Mouse (Mus musculus) hindbrain, embryonic 16.5 days (tissue): ENCODE results near the gene Chrnb4. TPM values are rescaled to one million over a fixed set of nuclear protein-coding genes. Genes with fewer than 3 reads are reported as not detected.

Experiments used
- ATAC-seq: fragments of 200-750 bp; cut with Nextera tagmentation; 2 replicates; pipeline ENCODE4 v1.8.0; 2017; ENCODE audit warnings: moderate TSS enrichment, moderate library complexity
- H3K27ac ChIP-seq: fragments of 300-500 bp; sonication (generic); 2 replicates; pipeline ENCODE4 v1.5.1; 2014; ENCODE audit warnings: low read depth, mild to moderate bottlenecking, control low read depth, low read length, moderate library complexity
- H3K27me3 ChIP-seq: fragments of 300-500 bp; sonication (generic); replicated peaks from 2 replicates; pipeline ENCODE4 v1.6.1; 2014; ENCODE audit warnings: low read length; ENCODE audit not compliant: control insufficient read depth, insufficient read depth
- H3K36me3 ChIP-seq: fragments of 300-500 bp; sonication (generic); 2 replicates; pipeline ENCODE4 v1.6.1; 2014; ENCODE audit warnings: mild to moderate bottlenecking, low read length, moderate library complexity, mixed read lengths; ENCODE audit not compliant: control insufficient read depth, insufficient read depth
- H3K4me1 ChIP-seq: fragments of 300-500 bp; sonication (generic); 2 replicates; pipeline ENCODE4 v1.6.1; 2014; ENCODE audit warnings: low read depth, low read length; ENCODE audit not compliant: control insufficient read depth, insufficient read depth
- H3K4me2 ChIP-seq: fragments of 300-500 bp; sonication (generic); 2 replicates; pipeline ENCODE4 v1.6.1; 2014; ENCODE audit warnings: mild to moderate bottlenecking, low read length, control low read depth, moderate library complexity
- H3K4me3 ChIP-seq: fragments of 300-500 bp; sonication (generic); 2 replicates; pipeline ENCODE4 v1.5.1; 2014; ENCODE audit warnings: mild to moderate bottlenecking, low read length, control low read depth, moderate library complexity
- H3K9ac ChIP-seq: fragments of 300-500 bp; sonication (generic); 2 replicates; pipeline ENCODE4 v1.6.1; 2014; ENCODE audit warnings: low read depth, mild to moderate bottlenecking, control low read depth, low read length, moderate library complexity
- H3K9me3 ChIP-seq: fragments of 300-500 bp; sonication (generic); 2 replicates; pipeline ENCODE4 v1.6.1; 2014; ENCODE audit warnings: mild to moderate bottlenecking, low read length, moderate library complexity; ENCODE audit not compliant: control insufficient read depth
- WGBS: fragments of 180-500 bp; shearing (Covaris S2); extraction: QIAGEN DNeasy Blood & Tissue Kit; methylation state at CpG from one replicate; pipeline ENCODE4 v1.1.7; 2014; 5-methylcytosine and 5-hydroxymethylcytosine counted together
- polyA plus RNA-seq: library from polyadenylated mRNA; unstranded; fragments of >200 nt; fragmentation: Nextera tagmentation; extraction: Ambion mirVana; gene quantifications from 2 replicates; pipeline ENCODE4 v1.2.1, GENCODE M21; 2015

Chrnb4 gene
- polyA plus RNA-seq, 1 experiment from 2014 or later, result 1.5 TPM

GRCm38 (mm10) chr9:54995645-54996044 is 52.9 kb downstream of the Chrnb4 start:
- Histone ChIP-seq H3K27me3 (no peaks in the 10 kb centered on the region), H3K4me1 (no peaks in the 10 kb centered on the region), H3K27ac (no peak overlapping the region), H3K36me3 (no peaks in the 10 kb centered on the region), H3K4me3 (no peak overlapping the region), H3K4me2 (no peak overlapping the region), H3K9me3 (no peaks in the 10 kb centered on the region), H3K9ac (no peak overlapping the region)
- WGBS, result 86% methylated on average over 3 of the region's 3 CpGs
- ATAC-seq, result no peak

- no peaks in the 10 kb centered on the region for H3K4me1 ChIP-seq
- H3K27ac ChIP-seq, result no peak overlapping the region
- WGBS, result 38% methylated on average over 3 of the region's 3 CpGs
- no peaks in the 10 kb centered on the region for H3K9me3 ChIP-seq
- no peak overlapping the region for H3K9ac ChIP-seq
- H3K27me3 ChIP-seq, result no peaks in the 10 kb centered on the region
- no peak overlapping the region for H3K4me2 ChIP-seq
- no peak overlapping the region for H3K4me3 ChIP-seq
- no peak for ATAC-seq
- H3K36me3 ChIP-seq, result no peaks in the 10 kb centered on the region
Observed at GRCm38 (mm10) chr9:54994381-54994780, 54.2 kb downstream of the Chrnb4 start.

GRCm38 (mm10) chr9:54990362-54990761 is 58.2 kb downstream of the Chrnb4 start:
- no peak overlapping the region for H3K4me3 ChIP-seq
- H3K4me2 ChIP-seq, result no peak overlapping the region
- ATAC-seq, result no peak
- H3K9me3 ChIP-seq, result no peaks in the 10 kb centered on the region
- no peaks in the 10 kb centered on the region for H3K36me3 ChIP-seq
- H3K4me1 ChIP-seq, result no peaks in the 10 kb centered on the region
- H3K9ac ChIP-seq, result no peak overlapping the region
- 80% methylated on average over 3 of the region's 3 CpGs for WGBS
- no peak overlapping the region for H3K27ac ChIP-seq
- H3K27me3 ChIP-seq, result no peaks in the 10 kb centered on the region

DNA sequence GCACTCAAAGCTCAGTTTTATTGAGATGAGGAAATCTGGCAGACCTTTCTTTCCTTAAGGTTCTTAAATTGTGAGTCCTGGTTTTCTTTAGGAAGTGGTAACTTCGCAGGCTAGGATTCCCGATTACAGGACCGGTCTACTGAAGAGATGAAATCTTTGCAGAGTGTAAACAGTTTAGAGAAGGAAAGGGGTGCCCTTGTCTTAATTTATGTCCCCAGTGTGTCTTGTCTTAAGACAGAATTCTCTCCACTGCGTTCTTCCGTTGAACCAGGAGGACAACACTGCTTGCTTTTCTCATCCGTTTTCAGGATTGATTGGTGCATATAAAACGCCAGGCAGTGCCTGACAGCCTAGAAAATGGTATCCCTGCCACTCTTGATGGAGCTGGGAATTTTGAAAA is 66.2 kb downstream of the Chrnb4 start:
- WGBS, result 6% methylated on average over 7 of the region's 7 CpGs
- Histone ChIP-seq H3K27ac (no peak overlapping the region), H3K9ac (no peak overlapping the region), H3K9me3 (no peaks in the 10 kb centered on the region), H3K36me3 (no peaks in the 10 kb centered on the region), H3K4me2 (peak overlapping the region; percentile 95), H3K4me3 (peak overlapping the region; percentile 69), H3K4me1 (peaks cover 11% of the 10 kb centered on the region), H3K27me3 (peaks cover 2% of the 10 kb centered on the region)
- ATAC-seq, result no peak

DNA sequence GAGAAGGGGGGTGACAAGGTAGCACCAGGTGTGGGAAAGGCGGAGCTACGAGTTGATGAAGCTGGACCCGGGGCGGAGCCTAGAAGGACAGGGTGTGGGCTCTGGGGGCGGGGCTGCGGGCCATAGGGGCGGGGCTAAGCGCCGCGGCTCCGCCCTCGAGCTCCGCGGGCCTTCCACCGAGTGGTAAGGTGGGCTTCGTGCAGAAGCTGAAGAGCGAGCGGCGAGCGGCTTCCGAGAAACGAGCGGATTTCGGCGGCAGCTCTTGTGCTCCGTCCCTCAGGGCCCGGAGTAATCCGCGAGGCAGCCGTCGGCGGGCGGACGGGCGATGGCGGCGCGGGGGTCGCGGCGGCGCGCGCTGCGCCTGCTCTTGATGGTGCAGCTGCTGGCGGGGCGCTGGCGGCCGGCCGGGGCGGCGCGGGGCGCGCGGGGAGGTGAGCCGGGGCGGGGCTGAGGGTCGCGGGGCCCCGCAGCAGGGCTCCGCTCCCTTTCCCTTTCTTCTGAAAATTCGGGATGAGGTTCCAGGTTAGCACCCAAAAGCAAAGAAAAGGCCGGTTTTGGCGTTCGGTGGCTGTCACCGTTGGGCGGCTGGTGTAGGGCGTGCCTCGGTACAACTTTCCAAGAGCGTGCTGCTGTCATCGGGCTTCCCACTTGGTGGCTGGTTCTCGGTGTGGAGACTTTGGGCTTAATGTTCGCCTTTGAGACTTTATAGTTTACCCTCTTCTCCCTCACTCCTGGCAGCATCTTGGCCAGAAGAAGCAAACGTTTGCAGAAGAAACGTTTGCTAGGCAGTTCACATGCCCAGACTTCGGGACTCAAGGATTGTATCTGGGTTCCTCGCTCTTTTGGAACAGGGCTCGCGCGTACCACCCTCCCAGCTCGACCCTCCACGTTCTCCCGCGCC is 67.0 kb downstream of the Chrnb4 start:
- H3K27ac ChIP-seq, result peak overlapping the region; percentile 26; the same call in 1 of the 2 replicates
- peak overlapping the region; percentile 95 for H3K4me2 ChIP-seq
- peaks cover 11% of the 10 kb centered on the region for H3K4me1 ChIP-seq
- peaks cover 2% of the 10 kb centered on the region for H3K27me3 ChIP-seq
- H3K9me3 ChIP-seq, result no peaks in the 10 kb centered on the region
- peak overlapping the region; percentile 69 for H3K4me3 ChIP-seq
- under 1% methylated on average over 73 of the region's 85 CpGs for WGBS
- peak; percentile 89 for ATAC-seq
- peak overlapping the region; percentile 70 for H3K9ac ChIP-seq
- H3K36me3 ChIP-seq, result no peaks in the 10 kb centered on the region

DNA sequence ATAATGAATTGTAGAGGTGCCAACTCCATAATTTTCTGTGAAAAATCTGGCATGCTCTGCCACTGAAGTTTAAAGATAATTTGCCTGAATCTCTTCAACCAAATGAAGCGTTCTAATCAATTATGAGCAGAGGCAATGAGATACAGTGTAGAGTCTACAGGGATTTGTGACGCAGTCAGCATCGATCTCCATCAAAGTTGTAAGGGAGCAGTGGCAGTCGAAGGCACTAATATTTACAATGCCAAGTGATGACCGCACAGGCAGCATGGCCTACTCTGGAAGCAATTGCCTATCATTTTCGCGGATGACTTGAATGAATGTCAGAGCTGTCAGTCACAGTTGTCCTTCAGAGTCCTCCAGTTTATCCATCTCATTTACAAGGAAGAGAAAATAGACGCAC is 67.9 kb downstream of the Chrnb4 start, which contains the start of gene Chrna5:
Gene Chrna5 (plus strand): TSS at position 207 of the 400 bp plus-strand sequence.
- H3K4me1 ChIP-seq, result peaks cover 11% of the 10 kb centered on the region
- H3K27ac ChIP-seq, result peak within 1 kb of the TSS; percentile 26; the same call in 1 of the 2 replicates
- H3K9me3 ChIP-seq, result no peaks in the 10 kb centered on the region
- H3K36me3 ChIP-seq, result no peaks in the 10 kb centered on the region
- peak within 1 kb of the TSS; percentile 69 for H3K4me3 ChIP-seq
- WGBS, result 34% methylated on average over 8 of the region's 8 CpGs
- peak within 1 kb of the TSS; percentile 95 for H3K4me2 ChIP-seq
- peaks cover 2% of the 10 kb centered on the region for H3K27me3 ChIP-seq
- peak within 1 kb of the TSS; percentile 70 for H3K9ac ChIP-seq
- ATAC-seq, result peak; percentile 49; the same call in 1 of the 2 replicates

Other genes starting within 250 kb of the Chrnb4 start
- gene Ireb2, start 185.0 kb downstream of the Chrnb4 start, polyA plus RNA-seq, result 28.1 and 34.7 TPM in 2 replicates
- gene Hykk, start 131.5 kb downstream of the Chrnb4 start, polyA plus RNA-seq, result 1.9 and 2.2 TPM in 2 replicates
- gene Psma4, start 98.0 kb downstream of the Chrnb4 start, polyA plus RNA-seq, result 256 and 265 TPM in 2 replicates
- 0.86 and 0.90 TPM in 2 replicates for gene AY074887, start 97.8 kb downstream of the Chrnb4 start, polyA plus RNA-seq
- gene Chrna5, start 67.9 kb downstream of the Chrnb4 start, polyA plus RNA-seq, result 0.86 and 3.7 TPM in 2 replicates
- gene Chrna3, start 22.2 kb downstream of the Chrnb4 start, polyA plus RNA-seq, result 18.8 and 20.2 TPM in 2 replicates
- 17.7 and 37.0 TPM in 2 replicates for gene Ube2q2, start 100.1 kb upstream of the Chrnb4 start, polyA plus RNA-seq
- gene Fbxo22, start 160.1 kb upstream of the Chrnb4 start, polyA plus RNA-seq, result 84.3 and 85.7 TPM in 2 replicates